In the genomic region with DNA sequence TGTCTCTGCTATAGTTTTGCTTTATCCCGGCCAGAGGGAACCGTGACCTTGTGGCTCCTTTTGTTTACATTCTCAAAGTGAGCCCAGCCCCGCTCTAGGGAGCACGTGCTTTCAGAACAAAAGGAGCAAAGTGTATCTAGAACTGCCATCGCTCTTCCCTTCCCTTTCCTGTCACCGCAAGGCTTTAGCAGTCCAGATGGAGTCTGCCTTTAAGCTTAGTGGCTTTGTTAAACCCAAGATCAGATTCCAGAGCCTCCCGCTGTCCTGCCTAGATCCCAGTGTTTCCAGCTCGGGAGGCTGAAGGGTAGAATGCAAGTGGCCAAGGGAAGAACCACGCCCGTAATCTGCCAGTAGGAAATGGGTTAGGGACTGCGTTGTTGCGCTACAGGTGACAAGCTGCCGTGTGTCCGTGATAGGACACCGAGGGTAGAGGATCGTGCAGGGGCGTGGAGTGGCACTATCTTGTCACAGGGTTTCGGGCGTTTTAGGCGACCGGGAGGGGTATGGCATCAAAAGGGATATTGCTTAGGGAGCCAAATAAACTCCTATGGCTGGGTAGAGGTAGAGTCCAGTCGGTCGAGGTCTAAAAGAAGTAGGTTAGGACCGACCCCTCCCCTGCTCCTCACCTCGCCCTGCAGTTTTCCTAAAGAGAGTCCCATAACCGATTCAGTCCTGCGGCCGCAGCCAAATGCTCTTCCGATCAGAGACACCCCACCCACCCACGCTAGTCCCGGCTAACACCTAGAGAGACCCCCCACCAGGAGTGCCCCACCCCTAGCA, we compare ENCODE assay signal across 8 mouse cellular contexts. TPM values are rescaled to one million over a fixed set of nuclear protein-coding genes. Genes with fewer than 3 reads are reported as not detected.
A peak's percentile ranks its signal among the peaks of the same experiment; 100 is the strongest.
DNase-seq lines count a peak whose midpoint lies in the region; ATAC-seq and TF ChIP-seq lines count a peak whose summit lies in the region.
"Had no signal": no experiment of that assay in that cellular context is flagged by ENCODE, and none has a peak within 500 bp of the region (broad histone marks: within the 10 kb centered on the region; RNA-seq: fewer than 3 reads in every experiment).

No protein-coding gene starts in this region.

- H3K79me2 ChIP-seq in macrophage (ENCODE audit: inconsistent target), result peaks cover 23% of the 10 kb centered on the region

- WGBS in forebrain, postnatal 0 days, result under 1% methylated on average over 31 of the region's 31 CpGs
- WGBS in kidney, postnatal 0 days, result under 1% methylated on average over 31 of the region's 31 CpGs
- under 1% methylated on average over 31 of the region's 31 CpGs for WGBS in macrophage (ENCODE audit: missing documents)
- WGBS in stomach, embryonic 16.5 days, result under 1% methylated on average over 31 of the region's 31 CpGs

- no peak for TF ChIP-seq CTCF in G1E (IDR thresholded peaks at IDR 0.05; ENCODE audit: low read depth, low read length)
- no peak for TF ChIP-seq CTCF in forebrain, postnatal 0 days (IDR thresholded peaks at IDR 0.05; ENCODE audit: low read depth)
- TF ChIP-seq CTCF in kidney, postnatal 0 days (IDR thresholded peaks at IDR 0.05; ENCODE audit: low read depth), result no peak

- H3K27me3 ChIP-seq in G1E (ENCODE audit: insufficient read depth, low read length), result peaks cover 25% of the 10 kb centered on the region
- no peaks in the 10 kb centered on the region for H3K27me3 ChIP-seq in forebrain, postnatal 0 days (ENCODE audit: insufficient read depth, low read length)
- no peaks in the 10 kb centered on the region for H3K27me3 ChIP-seq in kidney, postnatal 0 days (ENCODE audit: insufficient read depth, low read length)
- H3K27me3 ChIP-seq in stomach, embryonic 16.5 days (ENCODE audit: control insufficient read depth, insufficient read depth, low read length), result no peaks in the 10 kb centered on the region

- H3K36me3 ChIP-seq in G1E (replicated peaks) (peaks cover 20% of the 10 kb centered on the region), macrophage (ENCODE audit: inconsistent target) (no peaks in the 10 kb centered on the region)
- peaks cover 16% of the 10 kb centered on the region for H3K36me3 ChIP-seq in forebrain, postnatal 0 days (ENCODE audit: insufficient read depth)
- H3K36me3 ChIP-seq in kidney, postnatal 0 days (ENCODE audit: insufficient read depth, low read length), result peaks cover 7% of the 10 kb centered on the region; the same call in 1 of the 2 replicates
- H3K36me3 ChIP-seq in stomach, embryonic 16.5 days (ENCODE audit: control insufficient read depth, insufficient read depth, low read length), result peaks cover 12% of the 10 kb centered on the region

- H3K9ac ChIP-seq in forebrain, postnatal 0 days, result peak overlapping the region; percentile 100
- peak overlapping the region; percentile 51 for H3K9ac ChIP-seq in kidney, postnatal 0 days (ENCODE audit: low read depth, low read length)
- peak overlapping the region; percentile 79 for H3K9ac ChIP-seq in stomach, embryonic 16.5 days (ENCODE audit: low read length)

- peaks cover 22% of the 10 kb centered on the region for H3K4me1 ChIP-seq in G1E (ENCODE audit: insufficient read depth, low read depth, low read length)
- H3K4me1 ChIP-seq in forebrain, postnatal 0 days (ENCODE audit: insufficient read depth), result peaks cover 31% of the 10 kb centered on the region
- H3K4me1 ChIP-seq in kidney, postnatal 0 days (replicated peaks; ENCODE audit: insufficient read depth, low read length), result peaks cover 9% of the 10 kb centered on the region; the same call in 1 of the 2 replicates
- peaks cover 5% of the 10 kb centered on the region for H3K4me1 ChIP-seq in stomach, embryonic 16.5 days (ENCODE audit: control insufficient read depth, insufficient read depth, low read length)

- H3K4me3 ChIP-seq in G1E (ENCODE audit: low read depth, low read length), result peak overlapping the region; percentile 81
- peak overlapping the region; percentile 86 for H3K4me3 ChIP-seq in forebrain, postnatal 0 days (ENCODE audit: low read depth, low read length)
- peak overlapping the region; percentile 76 for H3K4me3 ChIP-seq in kidney, postnatal 0 days (replicated peaks; ENCODE audit: low read depth, low read length)
- H3K4me3 ChIP-seq in macrophage (ENCODE audit: inconsistent target), result peak overlapping the region; percentile 49
- peak overlapping the region; percentile 94 for H3K4me3 ChIP-seq in stomach, embryonic 16.5 days (replicated peaks; ENCODE audit: low read length)

- no peak for ATAC-seq in G1E (ENCODE audit: extremely low read depth, insufficient number of reproducible peaks, low FRiP score, poor library complexity, severe bottlenecking)
- peak; percentile 9 for ATAC-seq in forebrain, postnatal 0 days
- ATAC-seq in kidney, postnatal 0 days (replicated peaks; ENCODE audit: low FRiP score, low read depth), result peak; percentile 21
- ATAC-seq in stomach, embryonic 16.5 days (ENCODE audit: insufficient read depth, low FRiP score), result peak; percentile 3

- DNase-seq in G1E (ENCODE audit: low spot score), result no peak
- peak; percentile 46 to 61 for DNase-seq in cerebellum, adult 18-20 months
- DNase-seq in forebrain, postnatal 0 days, result peak; percentile 81
- peak; percentile 67 for DNase-seq in kidney, postnatal 0 days (ENCODE audit: low spot score)
- DNase-seq in natural killer cell, adult 2 months (ENCODE audit: low spot score in 2 of 2), result no peak

- peak overlapping the region; percentile 90 for H3K4me2 ChIP-seq in forebrain, postnatal 0 days (ENCODE audit: low read depth)
- H3K4me2 ChIP-seq in kidney, postnatal 0 days (ENCODE audit: low read length), result peak overlapping the region; percentile 98
- peak overlapping the region; percentile 98 for H3K4me2 ChIP-seq in stomach, embryonic 16.5 days (ENCODE audit: low read depth, low read length)

- no peaks in the 10 kb centered on the region for H3K9me3 ChIP-seq in G1E (replicated peaks)
- H3K9me3 ChIP-seq in forebrain, postnatal 0 days (ENCODE audit: low read length), result no peaks in the 10 kb centered on the region
- no peaks in the 10 kb centered on the region for H3K9me3 ChIP-seq in kidney, postnatal 0 days (replicated peaks; ENCODE audit: low read length)
- H3K9me3 ChIP-seq in stomach, embryonic 16.5 days (replicated peaks; ENCODE audit: control insufficient read depth, low read length), result no peaks in the 10 kb centered on the region

- H3K27ac ChIP-seq in forebrain, postnatal 0 days (ENCODE audit: low read depth, low read length), result peak overlapping the region; percentile 100
- peak overlapping the region; percentile 72 for H3K27ac ChIP-seq in kidney, postnatal 0 days
- peak overlapping the region; percentile 22; the same call in 1 of the 2 replicates for H3K27ac ChIP-seq in macrophage
- H3K27ac ChIP-seq in stomach, embryonic 16.5 days (ENCODE audit: low read length), result peak overlapping the region; percentile 54; the same call in 1 of the 2 replicates

RNA-seq across cellular contexts. Expression of gene Stmn1, which starts 0.5 kb away (rescaled TPM):
- total RNA-seq in G1E (2014; fragmentation: Nextera tagmentation) (171 and 196 TPM in 2 replicates), G1E (2017) (804 and 935 TPM in 2 replicates)
- polyA plus RNA-seq in G1E (2012) (93.2 and 179 TPM in 2 replicates), macrophage (2018) (41.9 to 100 TPM (median 93.4 TPM) in 3 replicates)
- 2,537 and 3,460 TPM in 2 replicates for total RNA-seq in forebrain, postnatal 0 days (2014; rRNA removed)
- polyA plus RNA-seq in forebrain, postnatal 0 days (2015; fragmentation: Nextera tagmentation; extraction: Ambion mirVana), result 7,274 and 8,446 TPM in 2 replicates
- 926 and 1,019 TPM in 2 replicates for polyA plus RNA-seq in kidney, postnatal 0 days (2015; fragmentation: Nextera tagmentation; extraction: Ambion mirVana)
- total RNA-seq in macrophage (2018; cell fraction: chromatin; rRNA removed), result 10 to 100 TPM in 3 of 26 experiments, 1 to 10 TPM in 20, under 1 TPM in 1, not detected in 2; 0.77 to 22.3 (median 3.2) TPM
- total RNA-seq in macrophage (2018; cell fraction: cytosol; rRNA removed), result 10 to 100 TPM; 12.5 to 95.0 (median 40.8) TPM
- total RNA-seq in macrophage (2018; cell fraction: nucleus; rRNA removed), result 10 to 100 TPM in 11 of 26 experiments, 1 to 10 TPM in 15; 3.1 to 57.6 (median 8.7) TPM
- 1,080 and 1,153 TPM in 2 replicates for polyA plus RNA-seq in stomach, embryonic 16.5 days (2015; fragmentation: Nextera tagmentation; extraction: Ambion mirVana)

RNA-seq across cellular contexts. Expression of gene Paqr7, which starts 28.9 kb away (rescaled TPM):
- total RNA-seq in G1E (2014; fragmentation: Nextera tagmentation) (6.0 and 10.3 TPM in 2 replicates), G1E (2017) (7.0 and 9.2 TPM in 2 replicates)
- polyA plus RNA-seq in G1E (2012) (13.1 and 14.8 TPM in 2 replicates), macrophage (2018) (19.1 to 34.9 TPM (median 31.0 TPM) in 3 replicates)
- 33.9 and 36.6 TPM in 2 replicates for total RNA-seq in forebrain, postnatal 0 days (2014; rRNA removed)
- polyA plus RNA-seq in forebrain, postnatal 0 days (2015; fragmentation: Nextera tagmentation; extraction: Ambion mirVana), result 21.3 and 28.1 TPM in 2 replicates
- polyA plus RNA-seq in kidney, postnatal 0 days (2015; fragmentation: Nextera tagmentation; extraction: Ambion mirVana), result 5.4 and 5.7 TPM in 2 replicates
- 10 to 100 TPM in 6 of 26 experiments, 1 to 10 TPM in 17, under 1 TPM in 3; 0.66 to 22.0 (median 3.5) TPM for total RNA-seq in macrophage (2018; cell fraction: chromatin; rRNA removed)
- total RNA-seq in macrophage (2018; cell fraction: cytosol; rRNA removed), result 10 to 100 TPM; 11.1 to 34.5 (median 22.6) TPM
- 10 to 100 TPM in 22 of 26 experiments, 1 to 10 TPM in 4; 1.7 to 31.3 (median 13.6) TPM for total RNA-seq in macrophage (2018; cell fraction: nucleus; rRNA removed)
- 11.7 and 12.0 TPM in 2 replicates for polyA plus RNA-seq in stomach, embryonic 16.5 days (2015; fragmentation: Nextera tagmentation; extraction: Ambion mirVana)

RNA-seq across cellular contexts. Expression of gene Aunip, which starts 43.2 kb away (rescaled TPM):
- total RNA-seq in G1E (2014; fragmentation: Nextera tagmentation) (8.5 and 12.1 TPM in 2 replicates), G1E (2017) (18.7 and 20.2 TPM in 2 replicates)
- polyA plus RNA-seq in G1E (2012) (7.1 and 8.1 TPM in 2 replicates), macrophage (2018) (0.18 to 6.2 TPM (median 1.8 TPM) in 3 replicates)
- 1.2 and 1.8 TPM in 2 replicates for total RNA-seq in forebrain, postnatal 0 days (2014; rRNA removed)
- polyA plus RNA-seq in forebrain, postnatal 0 days (2015; fragmentation: Nextera tagmentation; extraction: Ambion mirVana), result 1.1 and 1.3 TPM in 2 replicates
- polyA plus RNA-seq in kidney, postnatal 0 days (2015; fragmentation: Nextera tagmentation; extraction: Ambion mirVana), result 5.2 and 7.0 TPM in 2 replicates
- total RNA-seq in macrophage (2018; cell fraction: chromatin; rRNA removed), result 1 to 10 TPM in 4 of 26 experiments, under 1 TPM in 8, not detected in 14; 0.58 to 2.0 (median 0.75) TPM
- total RNA-seq in macrophage (2018; cell fraction: cytosol; rRNA removed), result 1 to 10 TPM in 3 of 26 experiments, under 1 TPM in 23; 0.09 to 1.3 (median 0.68) TPM
- total RNA-seq in macrophage (2018; cell fraction: nucleus; rRNA removed), result 1 to 10 TPM in 5 of 26 experiments, under 1 TPM in 11, not detected in 10; 0.39 to 7.2 (median 0.76) TPM
- polyA plus RNA-seq in stomach, embryonic 16.5 days (2015; fragmentation: Nextera tagmentation; extraction: Ambion mirVana), result 10.0 and 11.8 TPM in 2 replicates
- total RNA-seq: neutrophil, adult 5-6 weeks had no signal

Comparison
In these comparisons a context has a peak if more than half of its experiments do, and no peak if none do; other contexts are left out.
1. DNase-seq: peak in cerebellum, adult 18-20 months (2 of 2), forebrain, postnatal 0 days (single experiment) and kidney, postnatal 0 days (single experiment); none in G1E (single experiment) and natural killer cell, adult 2 months (0 of 2).
2. H3K27ac ChIP-seq: peak in every context shown above with its lines; median percentile 100 in forebrain, postnatal 0 days; 72 in kidney, postnatal 0 days; 54 in stomach, embryonic 16.5 days; 22 in macrophage.
3. Peak in every context shown above with its lines, with median percentiles within 50 percentile points of each other: H3K4me3 ChIP-seq, H3K4me2 ChIP-seq and H3K9ac ChIP-seq.